Mouse (Mus musculus) kidney, adult 2 months (tissue): ENCODE results near the gene Asic5. TPM values are rescaled to one million over a fixed set of nuclear protein-coding genes. Genes with fewer than 3 reads are reported as not detected.

ENCODE experiments used
- DNase-seq: peaks from one replicate; pipeline ENCODE4 v3.0.0; 2021
- H3K27ac ChIP-seq: fragments of 200-500 bp; 2 replicates; pipeline ENCODE4 v1.5.1; 2012; ENCODE audit warnings: low read depth, low read length, control low read depth, inconsistent platforms; ENCODE audit not compliant: insufficient read depth
- H3K27me3 ChIP-seq: fragments of 200-500 bp; replicated peaks from 2 replicates; pipeline ENCODE4 v1.6.1; 2012; ENCODE audit warnings: mild to moderate bottlenecking, moderate library complexity, low read length, inconsistent platforms; ENCODE audit not compliant: control insufficient read depth, insufficient read depth
- H3K36me3 ChIP-seq: fragments of 200-500 bp; 2 replicates; pipeline ENCODE4 v1.6.1; 2012; ENCODE audit warnings: mild to moderate bottlenecking, moderate library complexity, low read length, inconsistent platforms; ENCODE audit not compliant: control insufficient read depth, insufficient read depth
- H3K4me1 ChIP-seq: fragments of 200-500 bp; 2 replicates; pipeline ENCODE4 v1.6.1; 2011; ENCODE audit warnings: low read length; ENCODE audit not compliant: control insufficient read depth, insufficient read depth
- H3K4me3 ChIP-seq: fragments of 200-500 bp; 2 replicates; pipeline ENCODE4 v1.5.1; 2011; ENCODE audit warnings: mild to moderate bottlenecking, low read depth, low read length, control low read depth; ENCODE audit not compliant: insufficient read depth
- CTCF ChIP-seq: fragments of 200-500 bp; conservative IDR thresholded peaks from 2 replicates; pipeline ENCODE4 v1.5.1; 2011; ENCODE audit warnings: low read depth, mild to moderate bottlenecking, control low read depth, low read length, moderate library complexity, mixed read lengths; ENCODE audit not compliant: insufficient read depth, insufficient read length
- POLR2A ChIP-seq: fragments of 200-500 bp; IDR thresholded peaks from one replicate; pipeline ENCODE4 v1.6.1; 2011; ENCODE audit warnings: low read depth, low read length, control low read depth
- WGBS: fragments of 180-500 bp; shearing (Covaris S2); methylation state at CpG from one replicate; pipeline ENCODE4 v1.1.7; 2018; 5-methylcytosine and 5-hydroxymethylcytosine counted together
- polyA plus RNA-seq: library from polyadenylated mRNA; depleted of rRNA; stranded (reverse); fragments of >200 nt; gene quantifications from 2 replicates; pipeline ENCODE4 v1.2.3, GENCODE M21; 2012; rRNA removed

The Asic5 gene
- polyA plus RNA-seq, 1 experiment: not detected

GRCm38 (mm10) chr3:82048681-82049080 lies 66.6 kb downstream of the Asic5 start:
- TF ChIP-seq CTCF: no peak
- no peak for TF ChIP-seq POLR2A
- DNase-seq: no peak
- WGBS: 70% methylated on average over 7 of the region's 7 CpGs

GRCm38 (mm10) chr3:82051468-82051867 lies 69.4 kb downstream of the Asic5 start:
- Histone ChIP-seq H3K27ac (no peak overlapping the region), H3K4me3 (no peak overlapping the region), H3K36me3 (no peaks in the 10 kb centered on the region), H3K27me3 (no peaks in the 10 kb centered on the region), H3K4me1 (no peaks in the 10 kb centered on the region)
- DNase-seq: no peak
- TF ChIP-seq POLR2A (no peak), CTCF (no peak)

More at GRCm38 (mm10) chr3:82048681-82049080, 66.6 kb downstream of the Asic5 start:
- Histone ChIP-seq H3K27me3 (no peaks in the 10 kb centered on the region), H3K4me3 (no peak overlapping the region), H3K4me1 (no peaks in the 10 kb centered on the region), H3K27ac (no peak overlapping the region), H3K36me3 (no peaks in the 10 kb centered on the region)

- no peaks in the 10 kb centered on the region for H3K4me1 ChIP-seq
- no peaks in the 10 kb centered on the region for H3K27me3 ChIP-seq
- TF ChIP-seq POLR2A: no peak
- no peak for TF ChIP-seq CTCF
- H3K4me3 ChIP-seq: no peak overlapping the region
- no peak for DNase-seq
- no peak overlapping the region for H3K27ac ChIP-seq
- WGBS: 78% methylated on average over 2 of the region's 2 CpGs
- no peaks in the 10 kb centered on the region for H3K36me3 ChIP-seq
Observed at GRCm38 (mm10) chr3:82052029-82052428, 69.9 kb downstream of the Asic5 start.

- Histone ChIP-seq H3K4me3 (no peak overlapping the region), H3K27ac (no peak overlapping the region), H3K36me3 (no peaks in the 10 kb centered on the region), H3K27me3 (no peaks in the 10 kb centered on the region), H3K4me1 (no peaks in the 10 kb centered on the region)
- no peak for TF ChIP-seq CTCF
- no peak for TF ChIP-seq POLR2A
- 67% methylated on average over 5 of the region's 5 CpGs for WGBS
- DNase-seq: no peak
Observed at GRCm38 (mm10) chr3:82054283-82054974, 72.3 kb downstream of the Asic5 start.

GRCm38 (mm10) chr3:82057201-82057600 lies 75.1 kb downstream of the Asic5 start:
- Histone ChIP-seq H3K36me3 (no peaks in the 10 kb centered on the region), H3K4me3 (no peak overlapping the region), H3K27ac (no peak overlapping the region), H3K4me1 (no peaks in the 10 kb centered on the region), H3K27me3 (no peaks in the 10 kb centered on the region)
- DNase-seq: no peak
- WGBS: 55% methylated on average over 5 of the region's 5 CpGs
- TF ChIP-seq CTCF (no peak), POLR2A (no peak)

- no peak overlapping the region for H3K27ac ChIP-seq
Observed at GRCm38 (mm10) chr3:82061402-82062180, 79.5 kb downstream of the Asic5 start.

GRCm38 (mm10) chr3:82067830-82068229 lies 85.7 kb downstream of the Asic5 start:
- Histone ChIP-seq H3K36me3 (no peaks in the 10 kb centered on the region), H3K4me1 (no peaks in the 10 kb centered on the region), H3K27ac (no peak overlapping the region), H3K27me3 (no peaks in the 10 kb centered on the region), H3K4me3 (no peak overlapping the region)
- WGBS: 77% methylated on average over 5 of the region's 5 CpGs
- no peak for TF ChIP-seq POLR2A
- TF ChIP-seq CTCF: no peak
- no peak for DNase-seq

More at GRCm38 (mm10) chr3:82061402-82062180, 79.5 kb downstream of the Asic5 start:
- no peak overlapping the region for H3K4me3 ChIP-seq
- H3K4me1 ChIP-seq: no peaks in the 10 kb centered on the region
- H3K36me3 ChIP-seq: no peaks in the 10 kb centered on the region
- TF ChIP-seq CTCF (no peak), POLR2A (no peak)
- H3K27me3 ChIP-seq: no peaks in the 10 kb centered on the region
- no peak for DNase-seq
- 34% methylated on average over 9 of the region's 9 CpGs for WGBS

Other genes starting within 250 kb of the Asic5 start
- gene Ctso, start 49.7 kb upstream of the Asic5 start, polyA plus RNA-seq: 11.2 and 13.7 TPM in 2 replicates
- not detected in 2 replicates for gene Tdo2, start 6.1 kb upstream of the Asic5 start, polyA plus RNA-seq
- 5.3 and 6.7 TPM in 2 replicates for gene Gucy1b1, start 92.4 kb downstream of the Asic5 start, polyA plus RNA-seq
- 13.1 and 14.8 TPM in 2 replicates for gene Gucy1a1, start 163.5 kb downstream of the Asic5 start, polyA plus RNA-seq